Mouse (Mus musculus): ENCODE data around the gene Kantr. TPM values are rescaled to one million over a fixed set of nuclear protein-coding genes. Genes with fewer than 3 reads are reported as not detected.
A peak's percentile ranks its signal among the peaks of the same experiment; 100 is the strongest.
"Not testable (repeated sequence)": the region's sequence is repeated elsewhere in the genome, so short reads cannot be mapped to it uniquely, and the experiment has no call there.

Kantr gene
- total and polyA plus RNA-seq, 2 experiments: 0.74 to 1.8 TPM

DNA sequence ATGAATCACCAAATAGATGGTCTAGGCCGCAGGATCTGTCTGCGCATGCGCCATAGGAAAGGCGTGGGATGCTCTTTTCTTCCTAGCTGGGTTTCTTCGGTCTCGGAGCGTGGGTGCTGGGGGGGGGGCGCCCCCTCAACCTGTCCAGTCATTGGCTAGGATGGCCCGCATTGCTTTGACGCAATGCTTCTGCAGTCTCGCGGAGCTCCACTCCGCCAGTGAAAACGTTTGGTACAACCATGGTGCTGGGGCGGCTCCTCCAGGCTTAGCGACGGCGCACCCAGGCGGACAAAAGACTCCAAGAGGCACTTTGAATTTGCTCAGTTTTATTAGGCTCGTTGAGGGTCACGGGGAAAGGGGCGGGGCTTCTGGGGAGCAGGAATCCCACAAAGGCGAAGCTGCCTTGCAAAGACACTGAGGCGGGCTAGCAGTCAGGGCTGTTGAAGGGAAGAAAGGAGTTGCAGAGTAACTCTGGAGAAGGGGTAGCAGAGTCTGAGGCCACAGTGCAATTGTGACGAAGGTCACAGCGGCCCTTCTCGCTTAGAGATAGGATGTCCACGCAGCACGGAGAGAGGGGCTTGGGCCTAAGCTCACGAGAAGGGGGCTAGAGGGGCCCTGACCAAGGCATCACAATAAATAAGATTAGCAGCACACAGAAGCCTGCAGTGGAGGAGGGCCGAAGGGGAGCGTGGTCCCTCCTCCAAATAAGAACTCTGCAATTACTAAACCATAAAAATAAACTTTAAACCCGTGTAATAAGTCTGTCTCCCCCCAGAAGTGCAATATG, 9.4 kb upstream of the Kantr start:
- TF ChIP-seq POLR2A (IDR thresholded peaks at IDR 0.05; ENCODE audit: extremely low read depth, insufficient read depth, low read length): 0 out of 2 replicates have a peak, but pooled peaks have one; percentile 16
- TF ChIP-seq CTCF (IDR thresholded peaks at IDR 0.05; ENCODE audit: low read depth, low read length): no peak
- no peaks in the 10 kb centered on the region for H3K79me2 ChIP-seq (ENCODE audit: control insufficient read depth, insufficient read depth, low read length)
- H3K27me3 ChIP-seq (ENCODE audit: control insufficient read depth, insufficient read depth, low read length): no peaks in the 10 kb centered on the region
- peak overlapping the region; percentile 51 for H3K9ac ChIP-seq (ENCODE audit: low read depth, low read length)
- 32% methylated on average over 33 of the region's 33 CpGs for WGBS
- peak overlapping the region; percentile 44 for H3K27ac ChIP-seq (replicated peaks; ENCODE audit: insufficient read depth, low read depth, low read length)
- peaks cover 6% of the 10 kb centered on the region for H3K36me3 ChIP-seq (ENCODE audit: control insufficient read depth, insufficient read depth, low read length)
- DNase-seq (ENCODE audit: extremely low read depth, low read depth, low spot score): peak; percentile 31
- peaks cover 3% of the 10 kb centered on the region; the same call in 1 of the 2 replicates for H3K4me1 ChIP-seq (ENCODE audit: control insufficient read depth, insufficient read depth, low read length)
- peak overlapping the region; percentile 30 for H3K4me3 ChIP-seq (ENCODE audit: insufficient read depth, low read depth, low read length)

GRCm38 (mm10) chrX:152336123-152336522, 8.8 kb upstream of the Kantr start:
- 66% methylated on average over 4 of the region's 4 CpGs for WGBS

GRCm38 (mm10) chrX:152329400-152329799, 2.1 kb upstream of the Kantr start:
- not testable (repeated sequence) for H3K9ac ChIP-seq (ENCODE audit: low read depth, low read length); H3K4me1 ChIP-seq (ENCODE audit: control insufficient read depth, insufficient read depth, low read length); H3K79me2 ChIP-seq (ENCODE audit: control insufficient read depth, insufficient read depth, low read length); DNase-seq (ENCODE audit: extremely low read depth, low read depth, low spot score); H3K27me3 ChIP-seq (ENCODE audit: control insufficient read depth, insufficient read depth, low read length); H3K36me3 ChIP-seq (ENCODE audit: control insufficient read depth, insufficient read depth, low read length); H3K27ac ChIP-seq (replicated peaks; ENCODE audit: insufficient read depth, low read depth, low read length); H3K4me3 ChIP-seq (ENCODE audit: insufficient read depth, low read depth, low read length)

More at GRCm38 (mm10) chrX:152336123-152336522, 8.8 kb upstream of the Kantr start:
- not testable (repeated sequence) for DNase-seq (ENCODE audit: extremely low read depth, low read depth, low spot score); H3K27ac ChIP-seq (replicated peaks; ENCODE audit: insufficient read depth, low read depth, low read length); H3K4me3 ChIP-seq (ENCODE audit: insufficient read depth, low read depth, low read length); H3K27me3 ChIP-seq (ENCODE audit: control insufficient read depth, insufficient read depth, low read length); H3K36me3 ChIP-seq (ENCODE audit: control insufficient read depth, insufficient read depth, low read length); H3K9ac ChIP-seq (ENCODE audit: low read depth, low read length); H3K4me1 ChIP-seq (ENCODE audit: control insufficient read depth, insufficient read depth, low read length); H3K79me2 ChIP-seq (ENCODE audit: control insufficient read depth, insufficient read depth, low read length)

DNA sequence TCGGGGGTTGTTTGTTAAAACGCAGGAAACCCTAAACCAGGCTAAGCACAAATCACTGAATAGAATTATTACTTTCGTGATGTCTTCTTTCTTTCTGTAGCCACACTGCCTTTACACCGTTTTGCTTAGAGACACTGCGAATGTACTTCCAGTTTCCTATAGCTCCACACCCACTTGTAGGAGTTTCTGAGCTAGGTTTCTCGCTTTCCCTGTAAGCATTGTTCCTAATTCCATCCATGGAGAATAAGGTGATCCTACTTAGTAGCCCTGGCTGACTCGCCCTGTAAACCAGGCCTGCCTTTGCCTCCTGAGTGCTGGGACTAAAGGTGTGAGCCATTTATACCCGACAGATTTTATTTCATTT, 376 bp upstream of the Kantr start:
- Histone ChIP-seq H3K9ac (ENCODE audit: low read depth, low read length) (no peak overlapping the region), H3K27me3 (ENCODE audit: control insufficient read depth, insufficient read depth, low read length) (no peaks in the 10 kb centered on the region), H3K4me3 (ENCODE audit: insufficient read depth, low read depth, low read length) (peak overlapping the region; percentile 9; the same call in 1 of the 2 replicates), H3K27ac (replicated peaks; ENCODE audit: insufficient read depth, low read depth, low read length) (no peak overlapping the region), H3K36me3 (ENCODE audit: control insufficient read depth, insufficient read depth, low read length) (no peaks in the 10 kb centered on the region), H3K4me1 (ENCODE audit: control insufficient read depth, insufficient read depth, low read length) (no peaks in the 10 kb centered on the region), H3K79me2 (ENCODE audit: control insufficient read depth, insufficient read depth, low read length) (no peaks in the 10 kb centered on the region)
- 16% methylated on average over 8 of the region's 8 CpGs for WGBS
- no peak for DNase-seq (ENCODE audit: extremely low read depth, low read depth, low spot score)
- TF ChIP-seq POLR2A (IDR thresholded peaks at IDR 0.05; ENCODE audit: extremely low read depth, insufficient read depth, low read length) (no peak), CTCF (IDR thresholded peaks at IDR 0.05; ENCODE audit: low read depth, low read length) (no peak)

GRCm38 (mm10) chrX:152323584-152323983, 3.7 kb downstream of the Kantr start:
- Histone ChIP-seq H3K9ac (ENCODE audit: low read depth, low read length) (no peak overlapping the region), H3K79me2 (ENCODE audit: control insufficient read depth, insufficient read depth, low read length) (no peaks in the 10 kb centered on the region), H3K4me1 (ENCODE audit: control insufficient read depth, insufficient read depth, low read length) (no peaks in the 10 kb centered on the region), H3K27me3 (ENCODE audit: control insufficient read depth, insufficient read depth, low read length) (no peaks in the 10 kb centered on the region), H3K36me3 (ENCODE audit: control insufficient read depth, insufficient read depth, low read length) (no peaks in the 10 kb centered on the region), H3K4me3 (ENCODE audit: insufficient read depth, low read depth, low read length) (no peak overlapping the region), H3K27ac (replicated peaks; ENCODE audit: insufficient read depth, low read depth, low read length) (no peak overlapping the region)
- WGBS: 100% methylated on average over 1 of the region's 1 CpGs
- TF ChIP-seq CTCF (IDR thresholded peaks at IDR 0.05; ENCODE audit: low read depth, low read length) (no peak), POLR2A (IDR thresholded peaks at IDR 0.05; ENCODE audit: extremely low read depth, insufficient read depth, low read length) (no peak)
- DNase-seq (ENCODE audit: extremely low read depth, low read depth, low spot score): no peak

- Histone ChIP-seq H3K27me3 (ENCODE audit: control insufficient read depth, insufficient read depth, low read length) (no peaks in the 10 kb centered on the region), H3K36me3 (ENCODE audit: control insufficient read depth, insufficient read depth, low read length) (no peaks in the 10 kb centered on the region), H3K79me2 (ENCODE audit: control insufficient read depth, insufficient read depth, low read length) (no peaks in the 10 kb centered on the region), H3K4me1 (ENCODE audit: control insufficient read depth, insufficient read depth, low read length) (no peaks in the 10 kb centered on the region), H3K27ac (replicated peaks; ENCODE audit: insufficient read depth, low read depth, low read length) (no peak overlapping the region), H3K4me3 (ENCODE audit: insufficient read depth, low read depth, low read length) (no peak overlapping the region), H3K9ac (ENCODE audit: low read depth, low read length) (no peak overlapping the region)
- no peak for TF ChIP-seq POLR2A (IDR thresholded peaks at IDR 0.05; ENCODE audit: extremely low read depth, insufficient read depth, low read length)
- TF ChIP-seq CTCF (IDR thresholded peaks at IDR 0.05; ENCODE audit: low read depth, low read length): no peak
- WGBS: 61% methylated on average over 2 of the region's 2 CpGs
- DNase-seq (ENCODE audit: extremely low read depth, low read depth, low spot score): no peak
Observed at GRCm38 (mm10) chrX:152322776-152323175, 4.5 kb downstream of the Kantr start.
